Mouse (Mus musculus): Measurements from ENCODE around the gene Taok2. TPM values are rescaled to one million over a fixed set of nuclear protein-coding genes. Genes with fewer than 3 reads are reported as not detected.

Gene Taok2
- polyA plus RNA-seq, 1 experiment, result 174 TPM

DNA sequence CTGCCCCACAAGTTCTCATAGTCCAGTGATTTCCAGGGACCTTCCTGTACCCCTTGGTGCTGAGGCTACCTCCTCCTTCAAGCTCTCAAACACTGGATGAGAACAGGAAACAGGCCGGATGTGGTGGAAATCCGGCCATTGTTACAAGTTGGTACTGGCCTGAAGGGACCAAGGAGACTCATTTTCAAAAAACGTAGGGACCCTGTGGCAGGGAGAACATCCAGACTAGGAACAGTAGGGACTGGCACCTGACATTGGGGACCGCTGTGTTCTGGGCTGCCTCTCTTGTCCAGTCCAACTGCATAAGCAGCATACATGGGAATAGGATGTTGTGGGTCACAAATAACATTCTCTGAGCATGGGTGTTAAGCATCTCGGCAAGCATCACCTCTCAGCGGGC is 3.5 kb downstream of the Taok2 start:
- Histone ChIP-seq H3K4me1 (ENCODE audit: control insufficient read depth, insufficient read depth, low read length) (peaks cover 20% of the 10 kb centered on the region), H3K4me3 (replicated peaks; ENCODE audit: extremely low read depth, low read depth, low read length) (peak overlapping the region; percentile 36)
- DNase-seq, result no peak
- TF ChIP-seq CTCF (IDR thresholded peaks at IDR 0.05; ENCODE audit: insufficient read depth, low read length), result no peak
- peak; percentile 62; the same call in 1 of the 2 replicates for TF ChIP-seq POLR2A (IDR thresholded peaks at IDR 0.05; ENCODE audit: borderline replicate concordance, extremely low read depth, low read depth, low read length)
- 45% methylated on average over 6 of the region's 6 CpGs for WGBS

DNA sequence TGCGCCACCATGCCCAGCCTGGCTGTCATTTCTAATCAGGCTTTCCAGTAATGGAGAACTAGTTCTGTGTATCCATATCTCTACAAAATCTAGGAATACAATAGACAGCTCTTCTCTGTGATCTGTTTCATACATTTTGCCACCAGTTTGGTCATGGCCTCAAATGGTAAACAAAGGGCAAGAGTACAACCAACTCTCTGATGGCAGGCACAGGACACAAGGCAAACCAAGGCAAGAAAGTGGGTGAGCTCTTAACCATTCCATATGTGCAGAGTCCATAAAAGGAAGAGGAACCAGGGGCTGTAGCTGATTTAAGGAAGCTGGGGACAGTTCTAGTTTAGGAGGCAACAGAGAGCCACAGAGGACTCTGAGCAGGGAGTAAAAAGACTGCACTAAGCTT is 7.3 kb downstream of the Taok2 start:
- no peak for DNase-seq
- H3K4me3 ChIP-seq (replicated peaks; ENCODE audit: extremely low read depth, low read depth, low read length), result no peak overlapping the region
- 100% methylated on average over 1 of the region's 1 CpGs for WGBS
- H3K4me1 ChIP-seq (ENCODE audit: control insufficient read depth, insufficient read depth, low read length), result peaks cover 17% of the 10 kb centered on the region
- no peak for TF ChIP-seq POLR2A (IDR thresholded peaks at IDR 0.05; ENCODE audit: borderline replicate concordance, extremely low read depth, low read depth, low read length)
- no peak for TF ChIP-seq CTCF (IDR thresholded peaks at IDR 0.05; ENCODE audit: insufficient read depth, low read length)

DNA sequence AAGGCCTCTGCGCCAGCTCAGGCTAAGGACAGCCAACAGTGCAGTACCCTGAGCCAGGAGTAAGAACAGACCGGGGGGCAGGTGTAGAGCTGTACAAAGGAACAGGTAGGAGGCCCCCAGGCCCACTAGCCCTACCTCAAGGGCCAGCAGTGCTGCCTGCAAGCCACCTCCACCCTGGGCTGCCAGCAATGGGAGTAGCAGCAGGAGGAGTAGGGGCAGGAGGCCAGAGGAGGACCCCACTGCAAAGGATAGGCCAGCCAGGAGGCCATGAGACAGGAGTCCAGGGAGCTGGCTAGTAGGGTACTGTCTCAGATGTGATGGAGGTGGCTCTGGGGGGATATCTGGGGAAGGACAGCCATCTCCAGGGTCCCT is 14.0 kb downstream of the Taok2 start:
- TF ChIP-seq CTCF (IDR thresholded peaks at IDR 0.05; ENCODE audit: insufficient read depth, low read length) (no peak), POLR2A (IDR thresholded peaks at IDR 0.05; ENCODE audit: borderline replicate concordance, extremely low read depth, low read depth, low read length) (no peak)
- DNase-seq, result no peak
- 87% methylated on average over 2 of the region's 2 CpGs for WGBS
- Histone ChIP-seq H3K4me3 (replicated peaks; ENCODE audit: extremely low read depth, low read depth, low read length) (no peak overlapping the region), H3K4me1 (ENCODE audit: control insufficient read depth, insufficient read depth, low read length) (peaks cover 4% of the 10 kb centered on the region; the same call in 1 of the 2 replicates)

DNA sequence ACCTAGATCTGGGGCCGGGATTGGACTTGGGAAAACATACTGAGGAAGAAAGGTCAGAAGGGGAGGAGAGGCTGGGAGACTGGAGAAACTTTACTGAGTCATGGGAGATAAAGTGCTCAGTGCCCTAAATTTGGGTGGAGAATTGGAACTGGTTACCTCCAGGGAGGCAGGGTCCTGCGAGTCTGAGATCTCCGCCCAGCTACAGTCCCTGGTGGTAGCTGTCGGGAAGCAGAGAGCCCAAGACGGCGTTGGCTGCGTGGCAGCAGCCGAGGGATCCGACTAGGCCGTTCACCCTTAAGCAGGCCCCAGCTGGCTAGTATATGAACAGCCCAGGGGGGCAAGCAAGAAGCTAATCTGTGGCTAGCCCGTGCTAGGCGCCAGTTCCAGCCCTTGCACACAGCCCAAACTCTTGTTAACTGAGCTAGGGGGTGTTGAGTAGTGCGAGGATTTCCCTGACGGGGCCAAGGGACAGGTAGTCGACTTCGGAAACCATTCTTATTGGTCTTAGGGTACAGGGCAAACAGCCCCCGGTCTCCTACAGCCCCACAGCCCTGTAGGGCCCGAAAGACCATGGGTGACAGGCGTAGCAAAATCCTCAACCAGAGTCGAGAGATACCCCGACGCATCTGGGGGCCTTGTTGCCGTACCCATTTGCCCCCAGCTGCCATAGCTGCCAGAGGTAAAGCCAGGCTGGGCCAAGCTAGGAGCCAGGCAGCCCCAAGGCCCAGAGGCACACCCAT is 14.6 kb downstream of the Taok2 start:
- 88% methylated on average over 23 of the region's 23 CpGs for WGBS

DNA sequence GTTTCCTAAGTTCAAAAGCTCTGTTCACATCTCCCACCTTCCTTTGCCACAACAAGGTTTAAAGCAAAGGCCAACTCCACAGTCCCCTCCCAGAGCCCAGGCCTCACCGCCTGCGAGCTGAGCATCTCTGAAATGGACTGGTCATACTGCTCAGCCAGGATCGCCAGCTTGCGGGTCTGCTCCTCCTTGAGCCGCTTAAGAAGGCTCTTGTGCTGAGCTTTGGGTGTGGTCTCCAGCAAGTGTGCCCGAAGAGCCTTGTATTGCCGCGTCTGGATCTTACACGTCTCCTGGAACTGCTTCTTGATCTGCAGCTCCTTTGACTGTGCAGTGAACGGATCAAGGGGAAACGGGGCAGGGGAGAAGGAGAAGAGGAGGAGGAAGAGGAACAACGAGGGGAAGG is 16.5 kb downstream of the Taok2 start:
- WGBS, result 58% methylated on average over 12 of the region's 12 CpGs
- DNase-seq, result no peak
- no peaks in the 10 kb centered on the region for H3K4me1 ChIP-seq (ENCODE audit: control insufficient read depth, insufficient read depth, low read length)
- no peak overlapping the region for H3K4me3 ChIP-seq (replicated peaks; ENCODE audit: extremely low read depth, low read depth, low read length)
- TF ChIP-seq CTCF (IDR thresholded peaks at IDR 0.05; ENCODE audit: insufficient read depth, low read length) (no peak), POLR2A (IDR thresholded peaks at IDR 0.05; ENCODE audit: borderline replicate concordance, extremely low read depth, low read depth, low read length) (no peak)

More for the DNA sequence above, 14.6 kb downstream of the Taok2 start:
- no peak for DNase-seq
- TF ChIP-seq POLR2A (IDR thresholded peaks at IDR 0.05; ENCODE audit: borderline replicate concordance, extremely low read depth, low read depth, low read length) (no peak), CTCF (IDR thresholded peaks at IDR 0.05; ENCODE audit: insufficient read depth, low read length) (no peak)
- peaks cover 4% of the 10 kb centered on the region; the same call in 1 of the 2 replicates for H3K4me1 ChIP-seq (ENCODE audit: control insufficient read depth, insufficient read depth, low read length)
- no peak overlapping the region for H3K4me3 ChIP-seq (replicated peaks; ENCODE audit: extremely low read depth, low read depth, low read length)

DNA sequence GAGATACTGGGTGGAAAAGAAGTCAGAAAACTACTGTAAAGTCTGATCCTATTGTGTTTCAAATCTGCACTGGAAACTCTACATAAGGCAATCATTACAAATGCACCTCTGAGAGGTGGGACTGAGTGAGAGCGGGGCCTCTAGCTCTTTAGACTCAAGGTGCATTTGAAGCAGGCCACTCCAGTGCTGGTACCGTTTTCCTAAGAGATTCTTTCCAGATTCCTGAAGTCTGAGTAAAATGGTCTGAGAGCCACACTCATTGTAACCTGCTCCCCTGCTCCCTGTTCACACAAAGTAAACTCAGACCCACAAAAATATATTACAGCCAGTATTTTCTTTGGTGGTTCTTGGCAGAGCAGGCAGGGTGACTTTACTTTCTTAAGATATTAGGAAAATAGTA is 17.0 kb downstream of the Taok2 start:
- TF ChIP-seq POLR2A (IDR thresholded peaks at IDR 0.05; ENCODE audit: borderline replicate concordance, extremely low read depth, low read depth, low read length), result no peak
- TF ChIP-seq CTCF (IDR thresholded peaks at IDR 0.05; ENCODE audit: insufficient read depth, low read length), result no peak
- Histone ChIP-seq H3K4me3 (replicated peaks; ENCODE audit: extremely low read depth, low read depth, low read length) (no peak overlapping the region), H3K4me1 (ENCODE audit: control insufficient read depth, insufficient read depth, low read length) (peaks cover 3% of the 10 kb centered on the region)
- WGBS, result 75% methylated on average over 2 of the region's 2 CpGs
- DNase-seq, result no peak

DNA sequence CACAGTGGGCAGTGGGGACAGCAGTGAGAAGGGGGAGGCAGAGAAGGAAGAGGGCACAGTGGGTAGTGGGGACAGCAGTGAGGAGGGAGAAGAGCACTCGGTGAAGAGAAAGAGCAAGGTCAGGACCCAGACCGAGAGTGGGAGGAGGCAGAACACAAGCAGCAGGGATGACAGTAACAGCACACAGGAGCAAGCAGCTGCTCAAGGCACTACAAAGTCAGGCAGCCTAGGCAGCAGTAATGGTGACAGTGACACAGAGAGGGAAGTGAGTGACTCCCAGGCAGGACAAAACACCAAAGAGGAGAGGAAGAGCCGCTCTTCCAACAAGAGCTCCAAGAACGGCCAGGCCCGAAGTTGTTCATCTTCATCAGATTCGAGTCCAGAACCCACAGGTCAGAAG is 20.7 kb downstream of the Taok2 start:
- DNase-seq, result no peak
- WGBS, result 58% methylated on average over 6 of the region's 6 CpGs
- Histone ChIP-seq H3K4me3 (replicated peaks; ENCODE audit: extremely low read depth, low read depth, low read length) (no peak overlapping the region), H3K4me1 (ENCODE audit: control insufficient read depth, insufficient read depth, low read length) (peaks cover 11% of the 10 kb centered on the region)
- no peak for TF ChIP-seq POLR2A (IDR thresholded peaks at IDR 0.05; ENCODE audit: borderline replicate concordance, extremely low read depth, low read depth, low read length)
- TF ChIP-seq CTCF (IDR thresholded peaks at IDR 0.05; ENCODE audit: insufficient read depth, low read length), result no peak

DNA sequence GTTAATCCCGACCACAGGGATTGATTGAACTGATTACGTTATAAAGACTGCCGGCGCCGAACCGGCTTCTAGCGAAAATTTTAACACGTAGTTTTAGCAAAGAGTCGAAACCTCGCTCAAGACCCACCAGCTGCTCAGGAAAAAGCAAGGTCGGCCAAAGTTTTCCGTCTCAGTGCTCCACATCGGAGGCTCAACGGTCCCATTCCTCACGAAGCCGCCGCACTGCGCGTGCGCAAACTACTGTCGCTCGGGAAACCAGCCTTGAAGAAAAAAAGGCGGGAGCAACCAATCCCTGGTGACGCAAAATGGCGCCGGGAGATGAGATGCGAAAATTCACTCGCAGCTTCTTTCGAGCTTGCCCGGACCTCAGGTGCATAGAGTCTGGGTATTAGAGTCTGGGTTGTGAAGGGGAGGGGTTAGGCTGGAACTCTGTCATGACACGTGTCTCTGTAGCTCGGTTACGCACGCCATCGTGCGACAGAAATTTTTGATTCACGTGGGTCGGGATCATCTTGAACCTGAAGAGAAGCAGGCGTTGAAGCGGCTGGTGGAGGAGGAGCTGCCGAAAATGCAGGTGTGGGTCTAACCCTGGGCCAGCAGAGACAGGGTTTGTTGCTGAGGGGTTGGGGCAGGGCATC is 22.2 kb downstream of the Taok2 start, which contains the start of gene Ino80e:
Gene Ino80e, minus strand, starts transcription at position 231 of the 638 bp plus-strand sequence.
- DNase-seq, result peak; percentile 91
- TF ChIP-seq POLR2A (IDR thresholded peaks at IDR 0.05; ENCODE audit: borderline replicate concordance, extremely low read depth, low read depth, low read length) (peak; percentile 65; the same call in 1 of the 2 replicates), CTCF (IDR thresholded peaks at IDR 0.05; ENCODE audit: insufficient read depth, low read length) (no peak)
- Histone ChIP-seq H3K4me1 (ENCODE audit: control insufficient read depth, insufficient read depth, low read length) (peaks cover 11% of the 10 kb centered on the region), H3K4me3 (replicated peaks; ENCODE audit: extremely low read depth, low read depth, low read length) (peak within 1 kb of the TSS; percentile 89)
- WGBS, result under 1% methylated on average over 41 of the region's 41 CpGs

DNA sequence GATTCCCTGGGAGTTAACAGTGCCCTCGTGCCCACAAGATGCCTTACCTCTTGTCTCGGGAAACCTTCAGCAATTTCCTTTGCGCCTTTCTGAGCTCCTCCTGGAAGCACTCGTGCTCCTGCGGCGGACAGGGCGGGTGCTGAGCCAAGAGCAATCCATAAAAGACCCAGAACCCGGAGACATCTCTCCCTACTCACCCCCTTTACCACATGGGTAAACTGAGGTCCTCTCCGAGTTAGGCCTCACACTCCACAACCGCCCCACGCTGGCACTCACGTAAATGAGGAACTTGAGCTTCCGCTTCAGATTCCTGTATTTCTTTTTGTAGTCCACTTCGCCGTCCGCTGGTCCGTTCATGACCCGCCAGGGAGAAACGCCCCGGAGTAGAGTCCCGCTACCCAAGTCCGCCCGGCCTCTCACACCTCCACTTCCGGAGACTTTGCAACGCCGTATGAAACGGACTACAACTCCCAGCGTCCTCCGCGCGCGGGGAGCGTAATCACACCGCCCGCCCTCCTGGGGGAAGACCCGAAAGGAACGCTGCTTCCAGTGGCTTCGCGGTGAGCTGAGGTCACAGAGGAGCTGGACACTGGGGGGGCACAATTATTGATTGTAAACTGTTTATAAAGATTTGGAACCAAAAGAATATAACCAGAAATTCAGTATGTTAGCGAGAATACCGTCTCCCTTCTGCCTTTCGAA is 22.9 kb downstream of the Taok2 start, which contains the start of gene Hirip3:
Gene Hirip3, plus strand, starts transcription at position 544 of the 702 bp plus-strand sequence.
- peak; percentile 95 for DNase-seq
- Histone ChIP-seq H3K4me3 (replicated peaks; ENCODE audit: extremely low read depth, low read depth, low read length) (peak within 1 kb of the TSS; percentile 89), H3K4me1 (ENCODE audit: control insufficient read depth, insufficient read depth, low read length) (peaks cover 11% of the 10 kb centered on the region)
- WGBS, result under 1% methylated on average over 42 of the region's 42 CpGs
- no peak for TF ChIP-seq CTCF (IDR thresholded peaks at IDR 0.05; ENCODE audit: insufficient read depth, low read length)
- peak; percentile 82; the same call in 1 of the 2 replicates for TF ChIP-seq POLR2A (IDR thresholded peaks at IDR 0.05; ENCODE audit: borderline replicate concordance, extremely low read depth, low read depth, low read length)

Data from lung, adult 2 months (tissue).